Mouse (Mus musculus): ENCODE results near the gene Cfap97. TPM values are rescaled to one million over a fixed set of nuclear protein-coding genes. Genes with fewer than 3 reads are reported as not detected.

The Cfap97 gene
- polyA plus RNA-seq, 1 experiment from 2014 or later: 19.6 TPM

DNA sequence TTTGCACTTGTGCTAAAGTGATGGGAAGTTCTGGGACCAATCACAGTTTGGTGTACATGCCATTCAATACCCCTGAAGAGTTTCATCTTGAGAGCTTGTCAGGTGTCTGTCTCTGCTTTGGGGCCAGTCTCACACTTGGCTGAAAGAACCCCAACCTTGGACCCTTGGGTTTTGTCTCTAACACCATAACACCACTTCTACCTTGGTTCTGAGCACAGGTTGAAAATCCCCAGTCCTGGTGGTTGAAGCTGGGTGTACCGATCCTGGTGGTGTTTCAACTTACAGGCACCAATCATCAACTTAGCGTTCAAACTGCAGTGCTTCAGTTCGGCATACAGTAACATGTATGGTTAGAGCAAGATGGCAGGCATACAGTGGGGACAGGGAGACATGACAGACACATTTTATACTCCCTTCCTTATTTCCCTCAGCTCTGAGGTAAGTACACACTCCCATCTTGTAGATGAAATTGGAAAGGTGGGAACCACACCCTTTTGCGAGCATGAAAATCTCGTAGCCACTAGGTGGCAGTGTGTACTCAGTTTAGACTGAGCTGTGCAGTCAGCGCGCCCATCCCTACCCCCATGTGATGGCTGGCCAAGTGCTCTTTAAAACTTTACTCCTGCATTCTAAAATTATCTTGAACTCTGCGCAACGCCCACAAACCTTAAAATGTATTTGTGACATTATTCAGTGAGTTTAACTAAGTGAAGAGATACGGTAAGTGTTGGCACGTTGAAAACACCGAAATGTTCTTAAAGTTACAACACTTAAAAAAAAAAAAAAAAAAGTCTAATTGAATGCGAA, 90.2 kb downstream of the Cfap97 start:
- 27% methylated on average over 13 of the region's 13 CpGs for whole genome bisulfite sequencing
- Histone ChIP-seq H3K27me3 (ENCODE audit: insufficient read depth, low read length) (no peaks in the 10 kb centered on the region; the same call in 1 of the 2 replicates), H3K9me3 (ENCODE audit: low read length) (no peaks in the 10 kb centered on the region), H3K4me3 (ENCODE audit: low read length) (no peak overlapping the region), H3K4me2 (replicated peaks; ENCODE audit: low read depth, low read length) (no peak overlapping the region), H3K27ac (ENCODE audit: low read length) (no peak overlapping the region), H3K4me1 (ENCODE audit: insufficient read depth, low read length) (no peaks in the 10 kb centered on the region), H3K36me3 (ENCODE audit: insufficient read depth, low read length) (no peaks in the 10 kb centered on the region), H3K9ac (replicated peaks; ENCODE audit: low read length) (no peak overlapping the region)
- peak; percentile 59; the same call in 1 of the 2 replicates for ATAC-seq (ENCODE audit: low FRiP score, low TSS enrichment)

DNA sequence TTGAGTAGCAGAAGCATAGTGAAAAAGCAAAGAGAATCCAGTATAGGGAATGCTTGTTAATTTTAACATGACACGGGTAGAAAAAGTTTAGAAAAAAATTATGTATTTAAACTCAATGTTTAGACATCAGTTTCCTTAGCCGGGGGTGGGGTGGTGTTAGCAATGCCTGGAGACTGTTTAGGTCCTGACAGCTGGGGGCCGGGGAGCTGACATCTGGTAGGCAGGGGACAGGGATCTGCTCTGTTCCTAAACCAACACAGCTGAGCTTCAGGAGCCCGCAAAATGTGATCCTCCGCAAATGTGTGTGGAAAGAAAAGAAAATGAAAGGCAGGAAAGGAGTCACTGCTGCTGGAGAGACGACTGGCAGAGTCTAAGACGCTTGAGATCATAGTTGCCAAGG, 91.4 kb downstream of the Cfap97 start:
- ATAC-seq (ENCODE audit: low FRiP score, low TSS enrichment): no peak
- no peaks in the 10 kb centered on the region for H3K4me1 ChIP-seq (ENCODE audit: insufficient read depth, low read length)
- 45% methylated on average over 7 of the region's 7 CpGs for WGBS

More for the DNA sequence above, 91.4 kb downstream of the Cfap97 start:
- no peak overlapping the region for H3K9ac ChIP-seq (replicated peaks; ENCODE audit: low read length)
- H3K4me2 ChIP-seq (replicated peaks; ENCODE audit: low read depth, low read length): no peak overlapping the region
- no peaks in the 10 kb centered on the region for H3K36me3 ChIP-seq (ENCODE audit: insufficient read depth, low read length)
- no peak overlapping the region for H3K27ac ChIP-seq (ENCODE audit: low read length)
- H3K9me3 ChIP-seq (ENCODE audit: low read length): no peaks in the 10 kb centered on the region
- H3K4me3 ChIP-seq (ENCODE audit: low read length): no peak overlapping the region
- H3K27me3 ChIP-seq (ENCODE audit: insufficient read depth, low read length): no peaks in the 10 kb centered on the region; the same call in 1 of the 2 replicates

Small RNA genes lying within 50 kb of the gene (microRNA-seq; reads per million reads assigned to microRNA genes)
- not detected for gene Gm23812

Other genes starting within 250 kb of the Cfap97 start
- gene Ccdc110, start 217.2 kb upstream of the Cfap97 start, polyA plus RNA-seq (2015; fragmentation: Nextera tagmentation; extraction: Ambion mirVana): not detected in 2 replicates
- gene 1700029J07Rik, start 176.5 kb upstream of the Cfap97 start, polyA plus RNA-seq (2015; fragmentation: Nextera tagmentation; extraction: Ambion mirVana): 6.0 and 6.5 TPM in 2 replicates
- 72.9 and 84.2 TPM in 2 replicates for gene Ufsp2, start 176.2 kb upstream of the Cfap97 start, polyA plus RNA-seq (2015; fragmentation: Nextera tagmentation; extraction: Ambion mirVana)
- 0.52 and 0.86 TPM in 2 replicates for gene Lrp2bp, start 152.5 kb upstream of the Cfap97 start, polyA plus RNA-seq (2015; fragmentation: Nextera tagmentation; extraction: Ambion mirVana)
- gene Ankrd37, start 146.1 kb upstream of the Cfap97 start, polyA plus RNA-seq (2015; fragmentation: Nextera tagmentation; extraction: Ambion mirVana): 24.4 and 24.5 TPM in 2 replicates
- 4.5 and 5.9 TPM in 2 replicates for gene Snx25, start 388 bp downstream of the Cfap97 start, polyA plus RNA-seq (2015; fragmentation: Nextera tagmentation; extraction: Ambion mirVana)
- gene Slc25a4, start 59.5 kb downstream of the Cfap97 start, polyA plus RNA-seq (2015; fragmentation: Nextera tagmentation; extraction: Ambion mirVana): 616 and 637 TPM in 2 replicates
- gene Helt, start 142.9 kb downstream of the Cfap97 start, polyA plus RNA-seq (2015; fragmentation: Nextera tagmentation; extraction: Ambion mirVana): not detected in 2 replicates